Mouse (Mus musculus) MEL (cell line): Measurements from ENCODE around the gene Cdh5.

Source experiments
- CHD1 ChIP-seq: IDR thresholded peaks from 2 replicates; pipeline ENCODE4 v1.6.1; 2012; ENCODE audit warnings: low read depth, mild to moderate bottlenecking, inconsistent platforms, low read length, improper control_type of control experiment
- CHD2 ChIP-seq: IDR thresholded peaks from 2 replicates; pipeline ENCODE4 v1.6.1; 2011; ENCODE audit warnings: low read length, improper control_type of control experiment
- CTCF ChIP-seq, 3 experiments: IDR thresholded peaks in 2 of 3; conservative IDR thresholded peaks in 1 of 3; 2 replicates each; pipeline ENCODE4 v1.5.1; 2011 to 2012; ENCODE audit warnings: low read length in 3 of 3, low read depth in 2 of 3, mild to moderate bottlenecking in 2 of 3, improper control_type of control experiment in 1 of 3, inconsistent platforms in 1 of 3, mixed read lengths in 1 of 3, moderate library complexity in 1 of 3; ENCODE audit not compliant: control insufficient read depth in 1 of 3, insufficient read depth in 1 of 3, poor library complexity in 1 of 3, severe bottlenecking in 1 of 3
- ELF1 ChIP-seq: IDR thresholded peaks from 2 replicates; pipeline ENCODE4 v1.6.1; 2014; ENCODE audit warnings: low read depth, mild to moderate bottlenecking, inconsistent platforms, low read length, improper control_type of control experiment, moderate library complexity
- KAT2A ChIP-seq: conservative IDR thresholded peaks from 2 replicates; pipeline ENCODE4 v1.6.1; 2012; ENCODE audit warnings: low read depth, low read length, improper control_type of control experiment, inconsistent platforms
- MAX ChIP-seq: IDR thresholded peaks from 2 replicates; pipeline ENCODE4 v1.6.1; 2011; ENCODE audit warnings: low read length, improper control_type of control experiment
- POLR2A ChIP-seq, 2 experiments: IDR thresholded peaks; 2 replicates each; pipeline ENCODE4 v1.6.1; 2011 to 2012; ENCODE audit warnings: low read length in 2 of 2, mild to moderate bottlenecking in 2 of 2, control low read depth in 1 of 2, improper control_type of control experiment in 1 of 2, low read depth in 1 of 2, moderate library complexity in 1 of 2; ENCODE audit not compliant: control insufficient read depth in 1 of 2, insufficient read depth in 1 of 2, poor library complexity in 1 of 2
- RAD21 ChIP-seq: IDR thresholded peaks from 2 replicates; pipeline ENCODE4 v1.6.1; 2011; ENCODE audit warnings: mild to moderate bottlenecking, low read depth, low read length, improper control_type of control experiment

- TF ChIP-seq CHD1: no peak
- no peak for TF ChIP-seq CTCF (IDR thresholded peaks at IDR 0.05 in 2 of 3, conservative IDR thresholded peaks at IDR 0.05 in 1 of 3; ENCODE audit: control insufficient read depth in 1 of 3, insufficient read depth in 1 of 3, low read depth in 2 of 3, low read length in 3 of 3, poor library complexity in 1 of 3, severe bottlenecking in 1 of 3)
- TF ChIP-seq MAX: no peak
- no peak for TF ChIP-seq RAD21
- TF ChIP-seq ELF1: no peak
- no peak for TF ChIP-seq CHD2
- TF ChIP-seq KAT2A: no peak
- TF ChIP-seq POLR2A (IDR thresholded peaks at IDR 0.05; ENCODE audit: control insufficient read depth in 1 of 2, insufficient read depth in 1 of 2, low read depth in 1 of 2, low read length in 2 of 2, poor library complexity in 1 of 2): no peak
These were observed 39.2 kb upstream of the Cdh5 start for GRCm38 (mm10) chr8:104061989-104062820.
